Mouse (Mus musculus) v-Abl transformed pro-B cells (cell line): Measurements from ENCODE around the gene Aim2.
"Not testable (repeated sequence)": the region's sequence is repeated elsewhere in the genome, so short reads cannot be mapped to it uniquely, and the experiment has no call there.

ENCODE experiments used
- in situ Hi-C, 2 experiments: fragments of 400-800 bp; cut with MboI; formaldehyde crosslinking; loops; one replicate each; pipeline ENCODE4 v1.15.1; 2025; ENCODE audit not compliant: unreplicated experiment in 2 of 2

Gene Aim2

GRCm38 (mm10) chr1:173350372-173350957 is at the start of gene Aim2:
TSS of gene Aim2 (plus strand) at chr1:173350879.
- in situ Hi-C loops = no loop called here

- in situ Hi-C loops = not testable (repeated sequence)
Measured at GRCm38 (mm10) chr1:173302795-173303194, 47.9 kb upstream of the Aim2 start.

GRCm38 (mm10) chr1:173313535-173314050 is 37.1 kb upstream of the Aim2 start:
- in situ Hi-C loops = not testable (repeated sequence)

GRCm38 (mm10) chr1:173315725-173316124 is 35.0 kb upstream of the Aim2 start:
- in situ Hi-C loops = no loop called here

- in situ Hi-C loops = no loop called here
Measured at GRCm38 (mm10) chr1:173317925-173318477, 32.7 kb upstream of the Aim2 start.

GRCm38 (mm10) chr1:173321593-173322248 is 29.0 kb upstream of the Aim2 start:
- in situ Hi-C loops = loop anchor here in 1 of 2 experiments (10.0 kb wide), 2 partner anchors 917 to 1143 kb away; no protein-coding TSS in a partner anchor

GRCm38 (mm10) chr1:173322249-173322627 is 28.4 kb upstream of the Aim2 start:
- in situ Hi-C loops = loop anchor here in 1 of 2 experiments (10.0 kb wide), 2 partner anchors 917 to 1143 kb away; no protein-coding TSS in a partner anchor

- in situ Hi-C loops = loop anchor here in 1 of 2 experiments (10.0 kb wide), 2 partner anchors 919 to 1141 kb away; no protein-coding TSS in a partner anchor
Measured at GRCm38 (mm10) chr1:173323839-173324585, 26.7 kb upstream of the Aim2 start.

- in situ Hi-C loops = loop anchor here in 1 of 2 experiments (10.0 kb wide), 2 partner anchors 920 to 1140 kb away; no protein-coding TSS in a partner anchor
Measured at GRCm38 (mm10) chr1:173324961-173325360, 25.7 kb upstream of the Aim2 start.

GRCm38 (mm10) chr1:173325395-173325794 is 25.3 kb upstream of the Aim2 start:
- in situ Hi-C loops = loop anchor here in 1 of 2 experiments (10.0 kb wide), 2 partner anchors 921 to 1139 kb away; no protein-coding TSS in a partner anchor

- in situ Hi-C loops = loop anchor here in 1 of 2 experiments (10.0 kb wide), 2 partner anchors 922 to 1138 kb away; no protein-coding TSS in a partner anchor
Measured at GRCm38 (mm10) chr1:173326552-173326951, 24.1 kb upstream of the Aim2 start.

- in situ Hi-C loops = loop anchor here in 1 of 2 experiments (10.0 kb wide), 2 partner anchors 924 to 1136 kb away; no protein-coding TSS in a partner anchor
Measured at GRCm38 (mm10) chr1:173328446-173328845, 22.2 kb upstream of the Aim2 start.

GRCm38 (mm10) chr1:173329185-173329584 is 21.5 kb upstream of the Aim2 start:
- in situ Hi-C loops = loop anchor here in 1 of 2 experiments (10.0 kb wide), 2 partner anchors 924 to 1136 kb away; no protein-coding TSS in a partner anchor

- in situ Hi-C loops = loop anchor here in 1 of 2 experiments (10.0 kb wide), 3 partner anchors 65 to 1135 kb away; no protein-coding TSS in a partner anchor
Measured at GRCm38 (mm10) chr1:173329743-173330142, 20.9 kb upstream of the Aim2 start.

GRCm38 (mm10) chr1:173332418-173332817 is 18.3 kb upstream of the Aim2 start:
- in situ Hi-C loops = loop anchor here in 1 of 2 experiments (10.0 kb wide), 1 partner anchor 62 kb away; no protein-coding TSS in a partner anchor

GRCm38 (mm10) chr1:173333312-173334253 is 17.1 kb upstream of the Aim2 start, which contains the start of gene Ackr1:
TSS of gene Ackr1 (minus strand) at chr1:173333750.
- in situ Hi-C loops = loop anchor here in 1 of 2 experiments (10.0 kb wide), 1 partner anchor 61 kb away; no protein-coding TSS in a partner anchor

- in situ Hi-C loops = loop anchor here (5.0 to 10.0 kb wide), 2 partner anchors 59 to 1131 kb away; no protein-coding TSS in a partner anchor
Measured at GRCm38 (mm10) chr1:173335903-173336302, 14.8 kb upstream of the Aim2 start.

- in situ Hi-C loops = loop anchor here (5.0 to 10.0 kb wide), 2 partner anchors 58 to 1130 kb away; no protein-coding TSS in a partner anchor
Measured at GRCm38 (mm10) chr1:173337008-173337407, 13.7 kb upstream of the Aim2 start.
